Mouse (Mus musculus) heart, postnatal 25 days (tissue): ENCODE results near the gene Bcar3. TPM values are rescaled to one million over a fixed set of nuclear protein-coding genes. Genes with fewer than 3 reads are reported as not detected.
A peak's percentile ranks its signal among the peaks of the same experiment; 100 is the strongest.
"Not testable (repeated sequence)": the region's sequence is repeated elsewhere in the genome, so short reads cannot be mapped to it uniquely, and the experiment has no call there.

ENCODE experiments used
- DNase-seq: peaks from one replicate; pipeline ENCODE4 v3.0.0; 2022; ENCODE audit warnings: low spot score
- intact Hi-C: fragments of 180-260 bp; cut with DNase I; formaldehyde crosslinking; loops from one replicate; pipeline ENCODE4 v1.15.1; 2025
- total RNA-seq, 2 experiments: library from RNA; stranded (reverse); gene quantifications; 2 replicates each; pipeline ENCODE4 v1.2.3; 2021

Bcar3 gene
- total RNA-seq = 1 to 10 TPM; 6.4 to 7.2 TPM

- DNase-seq = peak; percentile 86
- intact Hi-C loops = loop anchor here (10.0 kb wide), 2 partner anchors 329 to 631 kb away; partner anchors contain the start of gene 1810037I17Rik
Observed at GRCm38 (mm10) chr3:122293954-122294850, at the start of gene Bcar3. Gene Bcar3 (plus strand): TSS chr3:122294136.

GRCm38 (mm10) chr3:122244759-122245158, 49.2 kb upstream of the Bcar3 start:
- intact Hi-C loops = loop anchor here (10.0 kb wide), 1 partner anchor 360 kb away; no protein-coding TSS in a partner anchor
- DNase-seq = no peak

GRCm38 (mm10) chr3:122245215-122245877, 48.6 kb upstream of the Bcar3 start, which contains the start of gene Gclm:
Gene Gclm (plus strand): TSS chr3:122245557.
- intact Hi-C loops = loop anchor here (10.0 kb wide), 1 partner anchor 361 kb away; no protein-coding TSS in a partner anchor
- DNase-seq = peak; percentile 87

- intact Hi-C loops = loop anchor here (2.0 to 10.0 kb wide), 3 partner anchors 15 to 361 kb away; no protein-coding TSS in a partner anchor
- peak; percentile 29 for DNase-seq
Observed at GRCm38 (mm10) chr3:122245878-122246332, 48.0 kb upstream of the Bcar3 start.

GRCm38 (mm10) chr3:122246406-122246805, 47.5 kb upstream of the Bcar3 start:
- no peak for DNase-seq
- intact Hi-C loops = loop anchor here (2.0 to 10.0 kb wide), 3 partner anchors 14 to 362 kb away; no protein-coding TSS in a partner anchor

- no peak for DNase-seq
- intact Hi-C loops = loop anchor here (2.0 to 10.0 kb wide), 3 partner anchors 14 to 362 kb away; no protein-coding TSS in a partner anchor
Observed at GRCm38 (mm10) chr3:122246986-122247767, 46.8 kb upstream of the Bcar3 start.

GRCm38 (mm10) chr3:122247768-122248100, 46.2 kb upstream of the Bcar3 start:
- intact Hi-C loops = loop anchor here (2.0 to 10.0 kb wide), 3 partner anchors 13 to 363 kb away; no protein-coding TSS in a partner anchor
- DNase-seq = no peak

- intact Hi-C loops = no loop called here
- DNase-seq = no peak
Observed at GRCm38 (mm10) chr3:122252466-122253253, 41.3 kb upstream of the Bcar3 start.

- DNase-seq, intact Hi-C loops: not testable (repeated sequence)
Observed at GRCm38 (mm10) chr3:122254050-122254449, 39.9 kb upstream of the Bcar3 start.

GRCm38 (mm10) chr3:122269986-122270385, 23.9 kb upstream of the Bcar3 start:
- DNase-seq = no peak
- intact Hi-C loops = no loop called here

- DNase-seq = not testable (repeated sequence)
- intact Hi-C loops = loop anchor here (2.0 kb wide), 1 partner anchor 26 kb away; no protein-coding TSS in a partner anchor
Observed at GRCm38 (mm10) chr3:122272565-122272964, 21.4 kb upstream of the Bcar3 start.

GRCm38 (mm10) chr3:122273407-122274240, 20.3 kb upstream of the Bcar3 start:
- intact Hi-C loops = loop anchor here (2.0 kb wide), 2 partner anchors 15 to 27 kb away; no protein-coding TSS in a partner anchor
- no peak for DNase-seq

GRCm38 (mm10) chr3:122274241-122275024, 19.5 kb upstream of the Bcar3 start, which contains the start of gene Dnttip2:
Gene Dnttip2 (plus strand): TSS chr3:122274388.
- peak; percentile 85 for DNase-seq
- intact Hi-C loops = loop anchor here (2.0 kb wide), 1 partner anchor 14 kb away; no protein-coding TSS in a partner anchor

GRCm38 (mm10) chr3:122275111-122275510, 18.8 kb upstream of the Bcar3 start:
- DNase-seq = no peak
- intact Hi-C loops = loop anchor here (2.0 kb wide), 1 partner anchor 14 kb away; no protein-coding TSS in a partner anchor

GRCm38 (mm10) chr3:122287195-122287594, 6.7 kb upstream of the Bcar3 start:
- DNase-seq = no peak
- intact Hi-C loops = no loop called here

GRCm38 (mm10) chr3:122288613-122289195, 5.2 kb upstream of the Bcar3 start:
- DNase-seq = no peak
- intact Hi-C loops = loop anchor here (2.0 kb wide), 1 partner anchor 14 kb away; the partner anchor contains the start of gene Dnttip2
